Mouse (Mus musculus) testis, adult 2 months (tissue): ENCODE results near the gene Tll2.

Experiments
- CTCF ChIP-seq: fragments of 200-500 bp; IDR thresholded peaks from 2 replicates; pipeline ENCODE4 v1.5.1; 2012; ENCODE audit warnings: low read depth, mild to moderate bottlenecking, inconsistent platforms, low read length, moderate library complexity; ENCODE audit not compliant: control insufficient read depth, insufficient read depth, insufficient replicate concordance
- POLR2A ChIP-seq: fragments of 200-500 bp; IDR thresholded peaks from 2 replicates; pipeline ENCODE4 v1.6.1; 2012; ENCODE audit warnings: low read depth, mild to moderate bottlenecking, inconsistent platforms, low read length, moderate library complexity; ENCODE audit not compliant: control insufficient read depth

DNA sequence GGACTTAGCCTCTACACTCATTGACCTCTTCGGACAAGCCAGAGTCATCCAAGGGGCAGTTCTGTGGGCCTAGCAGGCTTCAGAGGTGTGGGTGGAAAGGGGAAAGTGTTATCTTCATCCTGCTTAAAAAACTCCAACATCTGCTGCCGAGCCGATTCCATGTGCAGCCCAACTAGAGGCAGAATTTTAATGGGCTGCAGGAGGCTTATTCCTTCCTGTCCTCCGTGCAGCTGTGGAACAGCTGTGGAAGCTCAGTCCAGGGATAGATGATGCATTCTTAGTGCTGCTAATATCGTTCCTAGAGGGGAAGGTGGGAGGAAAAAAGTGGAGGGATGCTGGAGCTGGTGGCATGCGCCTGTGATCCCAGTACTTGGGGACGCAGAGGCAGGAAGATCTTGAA lies 52.0 kb downstream of the Tll2 start:
- TF ChIP-seq CTCF (no peak), POLR2A (no peak)
